Mouse (Mus musculus) kidney, embryonic 15.5 days (tissue): ENCODE measurements around the gene 2900026A02Rik. TPM values are rescaled to one million over a fixed set of nuclear protein-coding genes. Genes with fewer than 3 reads are reported as not detected.

Experiments used
- ATAC-seq: fragments of 200-750 bp; cut with Nextera tagmentation; replicated peaks from 2 replicates; pipeline ENCODE4 v1.8.0; 2017; ENCODE audit warnings: moderate TSS enrichment; ENCODE audit not compliant: low FRiP score
- H3K27ac ChIP-seq: fragments of 300-500 bp; sonication (generic); 2 replicates; pipeline ENCODE4 v1.5.1; 2015; ENCODE audit warnings: mild to moderate bottlenecking, inconsistent platforms
- H3K27me3 ChIP-seq: fragments of 300-500 bp; sonication (generic); 2 replicates; pipeline ENCODE4 v1.6.1; 2015; ENCODE audit warnings: inconsistent platforms
- H3K36me3 ChIP-seq: fragments of 300-500 bp; sonication (generic); 2 replicates; pipeline ENCODE4 v1.6.1; 2015; ENCODE audit warnings: inconsistent platforms
- H3K4me1 ChIP-seq: fragments of 300-500 bp; sonication (generic); 2 replicates; pipeline ENCODE4 v1.6.1; 2015; ENCODE audit warnings: inconsistent platforms
- H3K4me2 ChIP-seq: fragments of 300-500 bp; sonication (generic); 2 replicates; pipeline ENCODE4 v1.6.1; 2015; ENCODE audit warnings: moderate library complexity, mild to moderate bottlenecking, inconsistent platforms
- H3K4me3 ChIP-seq: fragments of 300-500 bp; sonication (generic); replicated peaks from 2 replicates; pipeline ENCODE4 v1.5.1; 2015; ENCODE audit warnings: mild to moderate bottlenecking, inconsistent platforms
- H3K9ac ChIP-seq: fragments of 300-500 bp; sonication (generic); 2 replicates; pipeline ENCODE4 v1.6.1; 2015; ENCODE audit warnings: mild to moderate bottlenecking, inconsistent platforms
- H3K9me3 ChIP-seq: fragments of 300-500 bp; sonication (generic); replicated peaks from 2 replicates; pipeline ENCODE4 v1.6.1; 2016; ENCODE audit warnings: inconsistent platforms
- WGBS: fragments of 180-500 bp; shearing (Covaris S2); methylation state at CpG from one replicate; pipeline ENCODE4 v1.1.7; 2015; ENCODE audit warnings: mixed read lengths; 5-methylcytosine and 5-hydroxymethylcytosine counted together
- polyA plus RNA-seq: library from polyadenylated mRNA; unstranded; fragments of >200 nt; fragmentation: Nextera tagmentation; extraction: Ambion mirVana; gene quantifications from 2 replicates; pipeline ENCODE4 v1.2.1, GENCODE M21; 2015

2900026A02Rik gene
- polyA plus RNA-seq, 1 experiment from 2014 or later = 7.5 TPM

DNA sequence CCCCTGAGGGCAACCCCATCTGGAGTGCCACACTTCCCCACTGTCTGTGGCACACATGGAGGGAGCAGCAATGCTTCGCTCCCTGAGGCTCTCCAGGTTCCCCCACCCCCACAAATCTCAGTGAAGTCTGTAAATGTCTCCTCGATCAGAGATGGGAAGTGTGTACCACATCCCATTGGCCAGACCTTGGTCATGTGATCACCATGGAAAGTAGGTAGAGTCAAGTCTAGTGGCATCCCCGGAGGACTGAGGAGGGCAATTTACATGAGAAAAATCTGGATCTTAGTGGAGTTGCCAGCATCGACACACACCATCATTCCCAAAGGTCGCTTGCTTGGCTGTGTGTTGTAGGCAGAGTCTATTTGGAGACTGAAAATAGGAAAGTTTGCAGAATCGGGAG, 182.4 kb downstream of the 2900026A02Rik start:
- Histone ChIP-seq H3K27ac (no peak overlapping the region), H3K36me3 (no peaks in the 10 kb centered on the region), H3K27me3 (no peaks in the 10 kb centered on the region), H3K9ac (no peak overlapping the region), H3K4me2 (no peak overlapping the region), H3K9me3 (no peaks in the 10 kb centered on the region), H3K4me1 (peaks cover 36% of the 10 kb centered on the region), H3K4me3 (no peak overlapping the region)
- WGBS = 83% methylated on average over 6 of the region's 6 CpGs
- ATAC-seq = no peak

Other genes with a start within 250 kb of the 2900026A02Rik start
- 10.1 and 11.9 TPM in 2 replicates for gene Grk3, start 205.4 kb downstream of the 2900026A02Rik start, polyA plus RNA-seq
- not detected in 2 replicates for gene Crybb2, start 151.1 kb downstream of the 2900026A02Rik start, polyA plus RNA-seq
- gene Crybb3, start 139.7 kb downstream of the 2900026A02Rik start, polyA plus RNA-seq = 1.1 and 1.2 TPM in 2 replicates
- gene Tmem211, start 5.7 kb upstream of the 2900026A02Rik start, polyA plus RNA-seq = 0.19 TPM in 1 of 2 replicates, not detected in the other
- gene Sgsm1, start 89.5 kb upstream of the 2900026A02Rik start, polyA plus RNA-seq = 6.3 and 6.4 TPM in 2 replicates
- not detected in 2 replicates for gene Aym1, start 136.1 kb upstream of the 2900026A02Rik start, polyA plus RNA-seq